Mouse (Mus musculus) liver, adult 2 months (tissue): Measurements from ENCODE around the gene Casp7.

Experiments
- CTCF ChIP-seq: fragments of 200-500 bp; IDR thresholded peaks from 2 replicates; pipeline ENCODE4 v1.5.1; 2011; ENCODE audit warnings: low read depth, low read length, control low read depth
- POLR2A ChIP-seq: fragments of 200-500 bp; IDR thresholded peaks from 2 replicates; pipeline ENCODE4 v1.6.1; 2011; ENCODE audit warnings: low read length, control low read depth; ENCODE audit not compliant: insufficient read depth; ENCODE audit errors: extremely low read depth

DNA sequence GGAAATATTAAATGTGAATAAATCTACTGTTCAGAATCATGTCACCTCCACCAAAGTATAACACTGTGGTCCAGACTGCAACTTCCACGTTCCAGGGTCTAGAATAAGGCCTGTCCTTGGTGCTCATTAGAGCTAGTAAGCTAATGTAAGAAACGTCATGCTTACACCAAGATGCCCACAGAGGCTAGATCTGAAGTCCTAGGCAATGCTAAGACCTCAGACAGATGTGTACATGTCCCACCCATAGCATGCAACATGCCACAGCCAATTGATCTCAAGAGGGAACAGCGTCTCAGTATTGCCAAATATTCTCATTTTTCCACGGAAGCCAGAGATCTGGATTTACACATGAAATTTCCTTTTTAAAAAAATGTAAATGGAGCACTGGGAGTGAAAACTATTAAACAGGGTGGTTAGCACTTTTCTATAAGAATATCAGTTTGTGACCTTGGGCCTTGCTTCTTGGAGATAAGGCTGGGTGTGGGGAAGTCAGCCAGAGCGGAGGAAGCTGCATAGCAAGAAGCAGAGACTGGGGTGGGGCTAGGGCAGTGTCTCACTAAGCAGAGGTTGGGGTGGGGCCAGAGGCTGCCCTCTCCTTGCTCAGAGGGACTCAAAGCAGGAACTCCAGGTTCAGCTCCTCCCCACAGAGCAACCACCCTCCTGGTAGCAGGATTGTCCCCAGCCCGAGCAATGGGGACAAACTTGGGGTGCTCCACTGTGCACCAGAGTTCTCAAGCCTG is 5.5 kb upstream of the Casp7 start:
- TF ChIP-seq CTCF (no peak), POLR2A (no peak)
